Mouse (Mus musculus) hindbrain, embryonic 16.5 days (tissue): ENCODE results near the gene Gm5269. TPM values are rescaled to one million over a fixed set of nuclear protein-coding genes. Genes with fewer than 3 reads are reported as not detected.

Experiments used
- ATAC-seq: fragments of 200-750 bp; cut with Nextera tagmentation; 2 replicates; pipeline ENCODE4 v1.8.0; 2017; ENCODE audit warnings: moderate TSS enrichment, moderate library complexity
- H3K27ac ChIP-seq: fragments of 300-500 bp; sonication (generic); 2 replicates; pipeline ENCODE4 v1.5.1; 2014; ENCODE audit warnings: low read depth, mild to moderate bottlenecking, control low read depth, low read length, moderate library complexity
- H3K27me3 ChIP-seq: fragments of 300-500 bp; sonication (generic); replicated peaks from 2 replicates; pipeline ENCODE4 v1.6.1; 2014; ENCODE audit warnings: low read length; ENCODE audit not compliant: control insufficient read depth, insufficient read depth
- H3K36me3 ChIP-seq: fragments of 300-500 bp; sonication (generic); 2 replicates; pipeline ENCODE4 v1.6.1; 2014; ENCODE audit warnings: mild to moderate bottlenecking, low read length, moderate library complexity, mixed read lengths; ENCODE audit not compliant: control insufficient read depth, insufficient read depth
- H3K4me1 ChIP-seq: fragments of 300-500 bp; sonication (generic); 2 replicates; pipeline ENCODE4 v1.6.1; 2014; ENCODE audit warnings: low read depth, low read length; ENCODE audit not compliant: control insufficient read depth, insufficient read depth
- H3K4me2 ChIP-seq: fragments of 300-500 bp; sonication (generic); 2 replicates; pipeline ENCODE4 v1.6.1; 2014; ENCODE audit warnings: mild to moderate bottlenecking, low read length, control low read depth, moderate library complexity
- H3K4me3 ChIP-seq: fragments of 300-500 bp; sonication (generic); 2 replicates; pipeline ENCODE4 v1.5.1; 2014; ENCODE audit warnings: mild to moderate bottlenecking, low read length, control low read depth, moderate library complexity
- H3K9ac ChIP-seq: fragments of 300-500 bp; sonication (generic); 2 replicates; pipeline ENCODE4 v1.6.1; 2014; ENCODE audit warnings: low read depth, mild to moderate bottlenecking, control low read depth, low read length, moderate library complexity
- H3K9me3 ChIP-seq: fragments of 300-500 bp; sonication (generic); 2 replicates; pipeline ENCODE4 v1.6.1; 2014; ENCODE audit warnings: mild to moderate bottlenecking, low read length, moderate library complexity; ENCODE audit not compliant: control insufficient read depth
- WGBS: fragments of 180-500 bp; shearing (Covaris S2); extraction: QIAGEN DNeasy Blood & Tissue Kit; methylation state at CpG from one replicate; pipeline ENCODE4 v1.1.7; 2014; 5-methylcytosine and 5-hydroxymethylcytosine counted together
- polyA plus RNA-seq: library from polyadenylated mRNA; unstranded; fragments of >200 nt; fragmentation: Nextera tagmentation; extraction: Ambion mirVana; gene quantifications from 2 replicates; pipeline ENCODE4 v1.2.1, GENCODE M21; 2015

Gm5269 gene
- polyA plus RNA-seq, 1 experiment from 2014 or later, result not detected

- no peaks in the 10 kb centered on the region for H3K27me3 ChIP-seq
- no peaks in the 10 kb centered on the region for H3K36me3 ChIP-seq
- H3K4me2 ChIP-seq, result no peak overlapping the region
- no peaks in the 10 kb centered on the region for H3K4me1 ChIP-seq
- no peak overlapping the region for H3K9ac ChIP-seq
- H3K9me3 ChIP-seq, result no peaks in the 10 kb centered on the region
- WGBS, result 97% methylated on average over 1 of the region's 1 CpGs
- no peak overlapping the region for H3K27ac ChIP-seq
- no peak overlapping the region for H3K4me3 ChIP-seq
- no peak for ATAC-seq
These were observed 29.7 kb upstream of the Gm5269 start for GRCm38 (mm10) chr1:45919752-45920151.

GRCm38 (mm10) chr1:45917136-45917803 lies 27.2 kb upstream of the Gm5269 start:
- H3K4me3 ChIP-seq, result no peak overlapping the region
- ATAC-seq, result no peak
- no peaks in the 10 kb centered on the region for H3K27me3 ChIP-seq
- no peak overlapping the region for H3K4me2 ChIP-seq
- no peaks in the 10 kb centered on the region for H3K9me3 ChIP-seq
- 88% methylated on average over 4 of the region's 4 CpGs for WGBS
- no peak overlapping the region for H3K27ac ChIP-seq
- no peaks in the 10 kb centered on the region for H3K4me1 ChIP-seq
- H3K36me3 ChIP-seq, result no peaks in the 10 kb centered on the region
- no peak overlapping the region for H3K9ac ChIP-seq

- no peaks in the 10 kb centered on the region for H3K4me1 ChIP-seq
- 79% methylated on average over 3 of the region's 3 CpGs for WGBS
- no peaks in the 10 kb centered on the region for H3K9me3 ChIP-seq
- no peak for ATAC-seq
- no peak overlapping the region for H3K4me3 ChIP-seq
- H3K27me3 ChIP-seq, result no peaks in the 10 kb centered on the region
- no peak overlapping the region for H3K4me2 ChIP-seq
- H3K27ac ChIP-seq, result no peak overlapping the region
- H3K9ac ChIP-seq, result no peak overlapping the region
- no peaks in the 10 kb centered on the region for H3K36me3 ChIP-seq
These were observed 26.1 kb upstream of the Gm5269 start for GRCm38 (mm10) chr1:45916174-45916573.

- no peaks in the 10 kb centered on the region for H3K9me3 ChIP-seq
- no peak overlapping the region for H3K27ac ChIP-seq
- H3K4me2 ChIP-seq, result no peak overlapping the region
- no peaks in the 10 kb centered on the region for H3K36me3 ChIP-seq
- no peaks in the 10 kb centered on the region for H3K4me1 ChIP-seq
- H3K9ac ChIP-seq, result no peak overlapping the region
- no peak overlapping the region for H3K4me3 ChIP-seq
- H3K27me3 ChIP-seq, result no peaks in the 10 kb centered on the region
- ATAC-seq, result no peak
- WGBS, result 94% methylated on average over 4 of the region's 4 CpGs
These were observed 24.2 kb upstream of the Gm5269 start for GRCm38 (mm10) chr1:45914236-45914635.

GRCm38 (mm10) chr1:45905107-45905821 lies 15.2 kb upstream of the Gm5269 start:
- Histone ChIP-seq H3K9ac (no peak overlapping the region), H3K4me1 (peaks cover 3% of the 10 kb centered on the region; the same call in 1 of the 2 replicates), H3K27me3 (no peaks in the 10 kb centered on the region), H3K36me3 (no peaks in the 10 kb centered on the region), H3K9me3 (no peaks in the 10 kb centered on the region), H3K4me2 (no peak overlapping the region), H3K27ac (no peak overlapping the region), H3K4me3 (no peak overlapping the region)
- 21% methylated on average over 5 of the region's 5 CpGs for WGBS
- peak; percentile 97 for ATAC-seq

GRCm38 (mm10) chr1:45904161-45904560 lies 14.1 kb upstream of the Gm5269 start:
- no peaks in the 10 kb centered on the region for H3K27me3 ChIP-seq
- no peak overlapping the region for H3K4me3 ChIP-seq
- H3K9ac ChIP-seq, result no peak overlapping the region
- no peak overlapping the region for H3K27ac ChIP-seq
- WGBS, result 76% methylated on average over 3 of the region's 3 CpGs
- peaks cover 3% of the 10 kb centered on the region; the same call in 1 of the 2 replicates for H3K4me1 ChIP-seq
- no peaks in the 10 kb centered on the region for H3K9me3 ChIP-seq
- no peak for ATAC-seq
- H3K36me3 ChIP-seq, result no peaks in the 10 kb centered on the region
- H3K4me2 ChIP-seq, result no peak overlapping the region

- Histone ChIP-seq H3K4me1 (no peaks in the 10 kb centered on the region), H3K36me3 (no peaks in the 10 kb centered on the region), H3K27me3 (no peaks in the 10 kb centered on the region), H3K9me3 (no peaks in the 10 kb centered on the region), H3K27ac (no peak overlapping the region), H3K4me3 (no peak overlapping the region), H3K4me2 (no peak overlapping the region), H3K9ac (no peak overlapping the region)
- WGBS, result 67% methylated on average over 1 of the region's 1 CpGs
- ATAC-seq, result no peak
These were observed 8.0 kb upstream of the Gm5269 start for GRCm38 (mm10) chr1:45898044-45898443.

GRCm38 (mm10) chr1:45894168-45894912 lies 4.3 kb upstream of the Gm5269 start:
- H3K4me2 ChIP-seq, result no peak overlapping the region
- H3K9ac ChIP-seq, result no peak overlapping the region
- WGBS, result 92% methylated on average over 6 of the region's 6 CpGs
- no peak for ATAC-seq
- no peaks in the 10 kb centered on the region for H3K36me3 ChIP-seq
- no peak overlapping the region for H3K4me3 ChIP-seq
- H3K27me3 ChIP-seq, result no peaks in the 10 kb centered on the region
- H3K27ac ChIP-seq, result no peak overlapping the region
- no peaks in the 10 kb centered on the region for H3K4me1 ChIP-seq
- no peaks in the 10 kb centered on the region for H3K9me3 ChIP-seq

GRCm38 (mm10) chr1:45891986-45892385 lies 1.9 kb upstream of the Gm5269 start:
- Histone ChIP-seq H3K9ac (no peak overlapping the region), H3K36me3 (no peaks in the 10 kb centered on the region), H3K9me3 (no peaks in the 10 kb centered on the region), H3K27ac (no peak overlapping the region), H3K4me3 (no peak overlapping the region), H3K4me2 (no peak overlapping the region), H3K4me1 (no peaks in the 10 kb centered on the region), H3K27me3 (no peaks in the 10 kb centered on the region)
- 79% methylated on average over 2 of the region's 2 CpGs for WGBS
- no peak for ATAC-seq
